Mouse (Mus musculus): ENCODE measurements around the gene Tmem150c. TPM values are rescaled to one million over a fixed set of nuclear protein-coding genes. Genes with fewer than 3 reads are reported as not detected.
A peak's percentile ranks its signal among the peaks of the same experiment; 100 is the strongest.

Tmem150c gene
- total RNA-seq, 4 experiments from 2014 or later: 37.1 to 49.5 (median 40.4) TPM

- DNase-seq (ENCODE audit: low spot score in 2 of 2): no peak
Measured at GRCm38 (mm10) chr5:100102395-100102794, 57.2 kb downstream of the Tmem150c start.

GRCm38 (mm10) chr5:100097967-100098366 lies 61.6 kb downstream of the Tmem150c start:
- no peak for DNase-seq (ENCODE audit: low spot score in 2 of 2)

GRCm38 (mm10) chr5:100096955-100097354 lies 62.7 kb downstream of the Tmem150c start:
- no peak for DNase-seq (ENCODE audit: low spot score in 2 of 2)

GRCm38 (mm10) chr5:100091602-100092001 lies 68.0 kb downstream of the Tmem150c start:
- no peak for DNase-seq (ENCODE audit: low spot score in 2 of 2)

GRCm38 (mm10) chr5:100091263-100091594 lies 68.4 kb downstream of the Tmem150c start:
- DNase-seq (ENCODE audit: low spot score in 2 of 2): no peak

- no peak for DNase-seq (ENCODE audit: low spot score in 2 of 2)
Measured at GRCm38 (mm10) chr5:100090515-100091262, 68.9 kb downstream of the Tmem150c start.

GRCm38 (mm10) chr5:100085097-100085496 lies 74.5 kb downstream of the Tmem150c start:
- DNase-seq (ENCODE audit: low spot score in 2 of 2): no peak

- DNase-seq (ENCODE audit: low spot score in 2 of 2): no peak
Measured at GRCm38 (mm10) chr5:100083953-100084562, 75.5 kb downstream of the Tmem150c start.

- DNase-seq (ENCODE audit: low spot score in 2 of 2): no peak
Measured at GRCm38 (mm10) chr5:100082006-100082405, 77.6 kb downstream of the Tmem150c start.

GRCm38 (mm10) chr5:100079931-100080275 lies 79.7 kb downstream of the Tmem150c start:
- DNase-seq (ENCODE audit: low spot score in 2 of 2): no peak

GRCm38 (mm10) chr5:100079040-100079930 lies 80.3 kb downstream of the Tmem150c start:
- no peak for DNase-seq (ENCODE audit: low spot score in 2 of 2)

- DNase-seq (ENCODE audit: low spot score in 2 of 2): no peak
Measured at GRCm38 (mm10) chr5:100074571-100074970, 85.0 kb downstream of the Tmem150c start.

- DNase-seq (ENCODE audit: low spot score in 2 of 2): no peak
Measured at GRCm38 (mm10) chr5:100072557-100072956, 87.1 kb downstream of the Tmem150c start.

GRCm38 (mm10) chr5:100071541-100071940 lies 88.1 kb downstream of the Tmem150c start:
- no peak for DNase-seq (ENCODE audit: low spot score in 2 of 2)

GRCm38 (mm10) chr5:100070255-100070654 lies 89.4 kb downstream of the Tmem150c start:
- DNase-seq (ENCODE audit: low spot score in 2 of 2): peak; percentile 48 to 89

GRCm38 (mm10) chr5:100069526-100069925 lies 90.1 kb downstream of the Tmem150c start:
- no peak for DNase-seq (ENCODE audit: low spot score in 2 of 2)

GRCm38 (mm10) chr5:100067579-100067978 lies 92.0 kb downstream of the Tmem150c start:
- no peak for DNase-seq (ENCODE audit: low spot score in 2 of 2)

GRCm38 (mm10) chr5:100060876-100061275 lies 98.7 kb downstream of the Tmem150c start:
- no peak for DNase-seq (ENCODE audit: low spot score in 2 of 2)

- no peak for DNase-seq (ENCODE audit: low spot score in 2 of 2)
Measured at GRCm38 (mm10) chr5:100059326-100059725, 100.3 kb downstream of the Tmem150c start.

- no peak for DNase-seq (ENCODE audit: low spot score in 2 of 2)
Measured at GRCm38 (mm10) chr5:100058729-100059128, 100.9 kb downstream of the Tmem150c start.

- DNase-seq (ENCODE audit: low spot score in 2 of 2): no peak
Measured at GRCm38 (mm10) chr5:100057461-100058209, 102.0 kb downstream of the Tmem150c start.

All from left cerebral cortex, adult 8-10 months (tissue).